Mouse (Mus musculus): ENCODE data around the gene Midn.

- TF ChIP-seq GATA1 (IDR thresholded peaks at IDR 0.05; ENCODE audit: borderline replicate concordance, low read length) (no peak), FLI1 (IDR thresholded peaks at IDR 0.05; ENCODE audit: low read length) (no peak)
Observed at GRCm38 (mm10) chr10:80171252-80171651, 23.2 kb downstream of the Midn start.
